Mouse (Mus musculus) ES-E14 (cell line): ENCODE measurements around the gene Cntnap5a. TPM values are rescaled to one million over a fixed set of nuclear protein-coding genes. Genes with fewer than 3 reads are reported as not detected.

ENCODE experiments used
- DNase-seq: peaks from one replicate; pipeline ENCODE4 v3.0.0-alpha.2; 2013; ENCODE audit warnings: low read depth, low spot score
- H3K27ac ChIP-seq: 2 replicates; pipeline ENCODE4 v1.5.1; 2012; ENCODE audit warnings: low read depth, mild to moderate bottlenecking, low read length, moderate library complexity, mixed read lengths; ENCODE audit not compliant: poor library complexity, insufficient read depth, severe bottlenecking
- H3K36me3 ChIP-seq: 2 replicates; pipeline ENCODE4 v1.6.1; 2012; ENCODE audit warnings: mild to moderate bottlenecking, low read length, moderate library complexity, mixed read lengths; ENCODE audit not compliant: control insufficient read depth, poor library complexity, insufficient read depth, severe bottlenecking
- H3K4me1 ChIP-seq, 2 experiments: fragments of 150-350 bp in 1 of 2; sonication (generic) in 1 of 2; 2 replicates each; pipeline ENCODE4 v1.6.1; 2012; ENCODE audit warnings: low read length in 2 of 2, mild to moderate bottlenecking in 1 of 2, mixed read lengths in 1 of 2; ENCODE audit not compliant: control insufficient read depth in 2 of 2, insufficient read depth in 2 of 2, poor library complexity in 1 of 2
- H3K4me3 ChIP-seq, 2 experiments: fragments of 150-350 bp in 1 of 2; sonication (generic) in 1 of 2; 2 replicates each; pipeline ENCODE4 v1.5.1; 2012; ENCODE audit warnings: low read length in 2 of 2, low read depth in 1 of 2, mild to moderate bottlenecking in 1 of 2, mixed read lengths in 1 of 2; ENCODE audit not compliant: insufficient read depth in 1 of 2, poor library complexity in 1 of 2, severe bottlenecking in 1 of 2
- H3K9ac ChIP-seq: 2 replicates; pipeline ENCODE4 v1.6.1; 2012; ENCODE audit warnings: low read depth, mild to moderate bottlenecking, low read length, mixed read lengths; ENCODE audit not compliant: poor library complexity, insufficient read depth, severe bottlenecking
- H3K9me3 ChIP-seq: fragments of 150-350 bp; sonication (generic); 2 replicates; pipeline ENCODE4 v1.6.1; 2012; ENCODE audit warnings: low read depth, mild to moderate bottlenecking, low read length; ENCODE audit not compliant: control insufficient read depth, insufficient read depth
- CHD2 ChIP-seq: IDR thresholded peaks from 2 replicates; pipeline ENCODE4 v1.6.1; 2014; ENCODE audit warnings: mild to moderate bottlenecking, low read depth, low read length, inconsistent platforms
- HCFC1 ChIP-seq: IDR thresholded peaks from 2 replicates; pipeline ENCODE4 v1.6.1; 2012; ENCODE audit warnings: low read length, inconsistent platforms, borderline replicate concordance; ENCODE audit not compliant: insufficient read depth
- MAFK ChIP-seq: IDR thresholded peaks from 2 replicates; pipeline ENCODE4 v1.6.1; 2014; ENCODE audit warnings: mild to moderate bottlenecking, low read depth, low read length, inconsistent platforms; ENCODE audit not compliant: insufficient read depth
- ZC3H11A ChIP-seq: IDR thresholded peaks from 2 replicates; pipeline ENCODE4 v1.6.1; 2012; ENCODE audit warnings: low read depth, mild to moderate bottlenecking, inconsistent platforms, low read length, borderline replicate concordance
- ZNF384 ChIP-seq: IDR thresholded peaks from 2 replicates; pipeline ENCODE4 v1.6.1; 2012; ENCODE audit warnings: low read depth, low read length, inconsistent platforms
- in situ Hi-C, 2 experiments: fragments of 600-800 bp; cut with MboI; formaldehyde crosslinking; loops; one replicate each; pipeline ENCODE4 v1.15.1; 2025; ENCODE audit warnings: low sequenced_read_pairs in 2 of 2, inconsistent platforms in 1 of 2; ENCODE audit not compliant: unreplicated experiment in 2 of 2
- total RNA-seq: library from RNA; depleted of rRNA; stranded (reverse); fragments of 300-350 nt; gene quantifications from 2 replicates; pipeline ENCODE4 v1.2.3, GENCODE M21; 2012

The Cntnap5a gene
- total RNA-seq, 1 experiment = not detected

DNA sequence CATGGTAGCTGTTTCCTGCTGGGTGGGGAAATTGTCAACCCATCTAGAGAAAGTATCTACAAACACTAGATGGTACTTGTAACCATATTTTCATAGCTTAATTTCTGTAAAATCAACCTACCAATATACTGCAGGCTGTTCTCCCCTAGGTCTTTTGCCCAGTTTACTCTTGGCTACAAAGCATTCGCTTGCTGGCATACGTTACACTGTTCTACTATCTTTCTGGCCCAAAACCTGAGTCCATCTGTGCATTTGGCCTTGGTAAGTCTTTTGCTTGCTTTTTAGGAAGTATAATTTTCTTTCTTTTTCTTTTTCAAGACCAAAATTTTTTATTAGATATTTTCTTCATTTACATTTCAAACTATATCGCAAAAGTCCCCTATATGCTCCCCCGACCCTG lies 686.3 kb downstream of the Cntnap5a start:
- no peak overlapping the region for H3K4me3 ChIP-seq
- H3K9ac ChIP-seq = no peak overlapping the region
- in situ Hi-C loops = no loop called here
- no peak for DNase-seq
- TF ChIP-seq ZNF384 = no peak
- no peak for TF ChIP-seq ZC3H11A
- no peak for TF ChIP-seq MAFK
- TF ChIP-seq HCFC1 = no peak
- TF ChIP-seq CHD2 = no peak
- no peaks in the 10 kb centered on the region for H3K36me3 ChIP-seq
- H3K9me3 ChIP-seq = no peaks in the 10 kb centered on the region
- no peak overlapping the region for H3K27ac ChIP-seq
- H3K4me1 ChIP-seq = peaks cover 1 to 4% of the 10 kb centered on the region in 2 experiments; a peak in 1 of 4 replicates

DNA sequence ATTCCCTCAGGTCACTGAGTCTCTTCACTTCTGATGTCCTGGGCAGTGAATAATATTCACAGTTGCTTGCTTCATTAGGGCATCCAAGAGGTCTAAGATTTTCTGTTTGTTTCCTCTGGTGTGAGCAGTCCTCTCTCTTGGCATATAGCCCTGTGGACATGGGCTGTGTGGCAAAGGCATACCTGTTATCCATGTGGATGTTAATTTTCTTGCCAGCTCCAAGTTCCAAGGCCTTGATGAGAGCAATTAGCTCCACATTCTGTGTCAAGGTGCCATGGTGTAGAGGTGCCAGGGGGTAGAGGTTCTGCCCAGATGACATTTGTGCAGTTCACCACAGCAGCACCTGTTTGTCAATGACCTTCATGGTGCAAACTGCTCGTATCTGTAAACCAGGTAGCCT lies 689.0 kb downstream of the Cntnap5a start:
- no peak overlapping the region for H3K9ac ChIP-seq
- H3K9me3 ChIP-seq = no peaks in the 10 kb centered on the region
- no peak overlapping the region for H3K4me3 ChIP-seq
- TF ChIP-seq CHD2 (no peak), HCFC1 (no peak), ZC3H11A (no peak), MAFK (no peak)
- no peaks in the 10 kb centered on the region for H3K36me3 ChIP-seq
- in situ Hi-C loops = no loop called here
- H3K4me1 ChIP-seq = no peaks in the 10 kb centered on the region
- DNase-seq = no peak
- no peak overlapping the region for H3K27ac ChIP-seq

DNA sequence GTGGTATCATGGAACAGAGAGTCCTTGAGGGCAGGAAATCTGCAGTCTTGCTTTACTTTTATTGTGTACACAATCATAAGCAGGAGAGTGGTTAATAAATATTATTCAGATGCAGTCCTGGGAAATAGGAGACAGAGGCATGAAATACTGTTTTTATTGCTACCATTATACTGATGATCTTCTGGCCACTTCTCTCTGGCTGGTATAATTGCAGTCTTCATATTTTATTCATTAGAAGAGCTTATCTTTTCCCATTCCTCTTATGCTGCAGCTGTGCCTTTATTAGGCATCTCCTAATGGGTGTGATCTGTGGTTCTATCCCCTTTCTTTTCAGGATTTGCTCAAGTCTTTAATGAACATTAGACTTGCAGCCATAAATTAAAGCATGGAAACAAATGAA lies 707.8 kb downstream of the Cntnap5a start:
- Histone ChIP-seq H3K27ac (no peak overlapping the region), H3K4me1 (no peaks in the 10 kb centered on the region), H3K4me3 (no peak overlapping the region), H3K9me3 (no peaks in the 10 kb centered on the region), H3K36me3 (no peaks in the 10 kb centered on the region), H3K9ac (no peak overlapping the region)
- no peak for DNase-seq
- TF ChIP-seq MAFK (no peak), HCFC1 (no peak), ZC3H11A (no peak), CHD2 (no peak)
- in situ Hi-C loops = no loop called here

DNA sequence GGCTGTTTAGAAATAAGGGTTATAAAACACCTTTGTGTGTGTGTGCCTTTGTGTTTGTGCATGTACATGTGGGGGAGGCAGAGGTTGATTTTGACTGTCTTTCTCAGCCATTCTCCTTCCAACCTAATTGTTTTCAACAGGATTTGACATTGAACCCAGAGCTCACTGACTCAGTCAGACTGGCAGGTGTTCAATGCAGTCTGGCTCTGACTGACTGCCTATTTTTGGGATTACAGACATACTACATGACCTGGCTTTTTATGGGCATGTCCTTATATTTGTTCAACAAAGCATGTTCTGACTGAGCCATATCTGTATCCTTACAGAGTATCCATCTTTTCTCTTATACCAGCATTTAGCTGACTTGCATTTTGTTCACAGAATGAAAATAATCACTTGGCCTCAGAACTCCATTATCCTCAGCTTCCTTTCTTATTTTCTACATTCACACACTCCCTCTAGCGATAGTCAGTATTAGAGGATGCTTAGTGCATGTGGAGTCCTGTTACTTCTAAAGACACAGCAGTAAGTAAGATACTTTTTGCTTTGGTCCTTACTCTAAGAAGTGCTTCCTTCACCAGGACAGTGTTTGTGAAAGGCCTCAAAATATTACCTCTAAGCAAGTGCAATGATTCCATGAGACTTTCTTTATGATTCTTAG lies 717.6 kb downstream of the Cntnap5a start:
- no peak overlapping the region for H3K4me3 ChIP-seq
- in situ Hi-C loops = no loop called here
- H3K9me3 ChIP-seq = no peaks in the 10 kb centered on the region
- no peak for DNase-seq
- H3K27ac ChIP-seq = no peak overlapping the region
- H3K4me1 ChIP-seq = no peaks in the 10 kb centered on the region
- TF ChIP-seq MAFK (no peak), HCFC1 (no peak), CHD2 (no peak), ZC3H11A (no peak), ZNF384 (no peak)
- H3K9ac ChIP-seq = no peak overlapping the region
- no peaks in the 10 kb centered on the region for H3K36me3 ChIP-seq

GRCm38 (mm10) chr1:116409836-116410235 lies 725.3 kb downstream of the Cntnap5a start:
- TF ChIP-seq ZC3H11A (no peak), CHD2 (no peak), ZNF384 (no peak), MAFK (no peak), HCFC1 (no peak)
- no peak for DNase-seq
- no peak overlapping the region for H3K4me3 ChIP-seq
- H3K27ac ChIP-seq = no peak overlapping the region
- H3K9me3 ChIP-seq = no peaks in the 10 kb centered on the region
- H3K4me1 ChIP-seq = no peaks in the 10 kb centered on the region
- H3K36me3 ChIP-seq = no peaks in the 10 kb centered on the region
- H3K9ac ChIP-seq = no peak overlapping the region
- in situ Hi-C loops = no loop called here
